Mouse (Mus musculus) cerebellum, adult 2 months (tissue): Measurements from ENCODE around the gene Odf3l2. TPM values are rescaled to one million over a fixed set of nuclear protein-coding genes. Genes with fewer than 3 reads are reported as not detected.

ENCODE experiments used
- DNase-seq, 2 experiments: peaks; one replicate each; pipeline ENCODE4 v3.0.0; 2021
- H3K27ac ChIP-seq: fragments of 200-500 bp; 2 replicates; pipeline ENCODE4 v1.5.1; 2012; ENCODE audit warnings: low read length, control low read depth, inconsistent platforms; ENCODE audit not compliant: insufficient read depth
- H3K27me3 ChIP-seq: fragments of 200-500 bp; 2 replicates; pipeline ENCODE4 v1.6.1; 2012; ENCODE audit warnings: inconsistent platforms, mild to moderate bottlenecking, low read length, moderate library complexity; ENCODE audit not compliant: control insufficient read depth, insufficient read depth
- H3K4me1 ChIP-seq: fragments of 200-500 bp; 2 replicates; pipeline ENCODE4 v1.6.1; 2011; ENCODE audit warnings: low read length; ENCODE audit not compliant: control insufficient read depth, insufficient read depth
- H3K4me3 ChIP-seq: fragments of 200-500 bp; replicated peaks from 2 replicates; pipeline ENCODE3; 2011; ENCODE audit warnings: mild to moderate bottlenecking, low read depth, low read length, control low read depth; ENCODE audit not compliant: insufficient read depth
- CTCF ChIP-seq: fragments of 200-500 bp; IDR thresholded peaks from 2 replicates; pipeline ENCODE4 v1.5.1; 2011; ENCODE audit warnings: low read depth, mild to moderate bottlenecking, control low read depth, low read length, moderate library complexity, borderline replicate concordance; ENCODE audit not compliant: insufficient read depth
- POLR2A ChIP-seq: fragments of 200-500 bp; IDR thresholded peaks from 2 replicates; pipeline ENCODE4 v1.6.1; 2011; ENCODE audit warnings: low read length, control low read depth, borderline replicate concordance; ENCODE audit not compliant: insufficient read depth
- WGBS: fragments of 180-500 bp; shearing (Covaris S2); methylation state at CpG from one replicate; pipeline ENCODE4 v1.1.7; 2018; 5-methylcytosine and 5-hydroxymethylcytosine counted together
- polyA plus RNA-seq: library from polyadenylated mRNA; depleted of rRNA; stranded (reverse); fragments of >200 nt; gene quantifications from 2 replicates; pipeline ENCODE4 v1.2.3, GENCODE M21; 2012

Gene Odf3l2
- polyA plus RNA-seq, 1 experiment = not detected

DNA sequence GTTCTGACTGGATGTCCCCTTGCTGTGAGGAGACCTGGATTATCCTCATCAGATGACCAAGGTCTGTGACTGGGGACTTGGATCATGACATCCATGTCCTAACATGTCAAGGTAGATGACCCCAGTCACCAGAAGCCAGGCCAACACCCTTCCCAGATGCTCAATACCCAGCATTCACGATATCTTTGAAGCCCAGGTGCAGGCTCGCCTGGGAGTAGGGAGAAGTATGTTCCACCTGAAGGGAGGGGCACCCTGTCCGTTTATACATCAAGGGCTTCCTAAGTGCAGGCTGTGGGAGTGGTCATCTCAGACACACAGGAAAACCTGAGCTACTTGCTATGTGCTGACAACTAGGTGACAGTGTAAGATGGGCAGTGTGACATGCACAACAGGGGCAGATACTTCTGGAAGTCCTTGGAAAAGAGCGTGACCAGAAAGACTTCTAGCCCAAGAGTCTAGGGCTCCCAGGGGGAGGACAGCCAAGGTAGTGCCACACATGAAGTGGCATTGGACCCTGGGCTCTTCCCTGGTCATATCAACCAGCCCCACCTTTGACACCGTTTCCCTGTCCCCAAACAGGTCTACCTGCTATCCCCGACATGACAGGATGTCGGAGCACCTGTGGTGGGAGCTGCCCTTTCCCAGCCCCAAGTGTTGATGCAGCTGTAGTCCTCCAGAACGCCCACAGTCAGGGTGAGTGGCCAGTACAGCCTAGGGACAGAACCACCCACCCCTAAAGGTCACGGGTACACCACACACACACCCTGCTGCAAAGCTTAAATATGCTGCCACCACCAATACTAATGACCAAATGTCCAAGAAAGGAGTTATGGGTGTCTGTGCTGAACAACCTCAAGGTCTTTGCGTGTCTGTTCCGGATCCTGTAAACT is 35.3 kb upstream of the Odf3l2 start:
- 40% methylated on average over 11 of the region's 11 CpGs for WGBS
- DNase-seq = no peak
- peaks cover 23% of the 10 kb centered on the region for H3K4me1 ChIP-seq
- peak overlapping the region; percentile 78 for H3K4me3 ChIP-seq
- TF ChIP-seq CTCF = no peak
- no peak for TF ChIP-seq POLR2A
- peak overlapping the region; percentile 62 for H3K27ac ChIP-seq
- no peaks in the 10 kb centered on the region for H3K27me3 ChIP-seq

- DNase-seq = peak in 1 of 2 experiments; percentile 22
- 64% methylated on average over 44 of the region's 44 CpGs for WGBS
- Histone ChIP-seq H3K27ac (no peak overlapping the region), H3K4me1 (peaks cover 3% of the 10 kb centered on the region), H3K27me3 (no peaks in the 10 kb centered on the region), H3K4me3 (no peak overlapping the region)
- TF ChIP-seq CTCF = no peak
- TF ChIP-seq POLR2A = no peak
These were observed 30.0 kb upstream of the Odf3l2 start for GRCm38 (mm10) chr10:79675346-79676035.

- H3K27me3 ChIP-seq = no peaks in the 10 kb centered on the region
- TF ChIP-seq POLR2A (no peak), CTCF (no peak)
- 79% methylated on average over 3 of the region's 3 CpGs for WGBS
- peaks cover 10% of the 10 kb centered on the region for H3K4me1 ChIP-seq
- H3K4me3 ChIP-seq = no peak overlapping the region
- no peak for DNase-seq
- H3K27ac ChIP-seq = no peak overlapping the region
These were observed 27.5 kb upstream of the Odf3l2 start for GRCm38 (mm10) chr10:79673054-79673453.

- Histone ChIP-seq H3K4me3 (no peak overlapping the region), H3K4me1 (peaks cover 11% of the 10 kb centered on the region), H3K27ac (no peak overlapping the region), H3K27me3 (no peaks in the 10 kb centered on the region)
- 47% methylated on average over 3 of the region's 3 CpGs for WGBS
- peak in 1 of 2 experiments; percentile 13 for DNase-seq
- TF ChIP-seq POLR2A (no peak), CTCF (no peak)
These were observed 26.5 kb upstream of the Odf3l2 start for GRCm38 (mm10) chr10:79672088-79672455.

- no peak for DNase-seq
- no peak overlapping the region for H3K4me3 ChIP-seq
- no peak overlapping the region for H3K27ac ChIP-seq
- H3K27me3 ChIP-seq = no peaks in the 10 kb centered on the region
- no peak for TF ChIP-seq POLR2A
- TF ChIP-seq CTCF = no peak
- 65% methylated on average over 6 of the region's 6 CpGs for WGBS
- peaks cover 11% of the 10 kb centered on the region for H3K4me1 ChIP-seq
These were observed 26.0 kb upstream of the Odf3l2 start for GRCm38 (mm10) chr10:79671396-79672087.

DNA sequence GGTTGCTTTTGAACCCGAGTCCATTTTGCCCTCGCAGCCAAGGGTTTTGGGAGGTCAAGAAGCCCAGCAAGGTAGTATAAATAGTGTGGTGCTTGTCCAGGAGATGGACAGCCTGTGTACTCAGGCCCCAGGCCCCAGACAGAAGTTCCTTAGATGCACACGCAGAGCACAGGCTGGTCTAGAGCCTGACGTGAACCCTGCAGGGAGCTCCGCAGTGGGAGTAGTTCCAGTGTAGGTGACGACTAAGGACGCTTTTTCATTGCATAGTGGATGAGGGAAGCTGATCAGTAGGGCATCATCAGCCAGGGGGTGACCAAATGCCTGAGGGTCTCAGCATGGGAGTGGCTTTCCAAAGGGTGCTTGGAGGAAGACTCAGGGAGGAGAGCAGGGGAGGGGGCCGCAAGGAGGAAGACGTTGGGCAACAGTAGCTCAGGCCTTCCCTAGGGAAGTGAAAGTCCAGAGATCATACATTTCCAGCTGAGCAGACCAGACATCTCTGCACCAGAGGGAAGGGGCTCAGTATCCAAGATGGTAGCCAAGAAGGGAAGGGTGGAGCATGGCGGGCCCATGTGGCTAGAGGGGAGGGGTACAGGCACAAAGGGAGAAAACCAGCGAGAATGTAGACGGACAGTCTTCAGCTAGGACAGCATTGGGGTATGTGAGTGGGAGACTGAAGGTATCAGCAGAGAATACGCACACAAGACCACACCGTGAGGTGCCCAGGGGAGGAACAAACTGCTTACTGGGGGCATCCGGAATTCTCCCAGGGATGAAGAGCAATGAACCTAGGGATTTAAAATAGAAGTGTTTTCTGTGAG is 24.7 kb upstream of the Odf3l2 start:
- WGBS = 33% methylated on average over 15 of the region's 15 CpGs
- Histone ChIP-seq H3K27ac (peak overlapping the region; percentile 94), H3K4me1 (peaks cover 11% of the 10 kb centered on the region), H3K4me3 (peak overlapping the region; percentile 75), H3K27me3 (no peaks in the 10 kb centered on the region)
- TF ChIP-seq POLR2A (no peak), CTCF (no peak)
- peak in 1 of 2 experiments; percentile 34 for DNase-seq

DNA sequence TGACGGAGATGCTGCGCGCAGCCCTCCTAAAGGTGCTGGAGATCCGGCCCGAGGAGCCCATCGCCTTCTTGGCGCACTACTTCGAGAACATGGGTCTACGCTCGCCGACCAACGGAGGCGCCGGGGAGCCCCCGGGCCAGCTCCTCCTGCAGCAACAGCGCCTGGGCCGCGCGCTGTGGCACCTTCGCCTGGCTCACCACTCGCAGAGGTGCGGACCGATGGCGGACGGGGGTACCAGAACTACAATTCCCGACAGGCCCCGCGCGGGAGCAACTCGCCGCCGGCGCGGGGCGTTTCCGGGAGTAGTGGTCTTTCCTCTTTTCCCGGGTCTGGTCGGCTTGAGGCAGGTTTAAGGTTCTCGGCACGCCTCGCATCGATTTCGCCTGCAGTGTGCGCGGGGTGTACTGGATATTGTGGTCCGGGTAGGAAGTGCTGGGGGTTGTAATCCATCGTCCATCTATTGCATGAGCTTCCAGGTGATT is 24.1 kb upstream of the Odf3l2 start:
- peak; percentile 80 to 85 for DNase-seq
- Histone ChIP-seq H3K27me3 (no peaks in the 10 kb centered on the region), H3K4me1 (peaks cover 11% of the 10 kb centered on the region), H3K4me3 (peak overlapping the region; percentile 75), H3K27ac (peak overlapping the region; percentile 94)
- peak; percentile 15; the same call in 1 of the 2 replicates for TF ChIP-seq POLR2A
- no peak for TF ChIP-seq CTCF
- under 1% methylated on average over 47 of the region's 47 CpGs for WGBS
